Mouse (Mus musculus) cerebellum, adult 2 months (tissue): ENCODE results near the gene Galnt17. TPM values are rescaled to one million over a fixed set of nuclear protein-coding genes. Genes with fewer than 3 reads are reported as not detected.

Experiments used
- DNase-seq, 2 experiments: peaks; one replicate each; pipeline ENCODE4 v3.0.0; 2021
- H3K27ac ChIP-seq: fragments of 200-500 bp; 2 replicates; pipeline ENCODE4 v1.5.1; 2012; ENCODE audit warnings: low read length, control low read depth, inconsistent platforms; ENCODE audit not compliant: insufficient read depth
- H3K27me3 ChIP-seq: fragments of 200-500 bp; 2 replicates; pipeline ENCODE4 v1.6.1; 2012; ENCODE audit warnings: inconsistent platforms, mild to moderate bottlenecking, low read length, moderate library complexity; ENCODE audit not compliant: control insufficient read depth, insufficient read depth
- H3K4me1 ChIP-seq: fragments of 200-500 bp; 2 replicates; pipeline ENCODE4 v1.6.1; 2011; ENCODE audit warnings: low read length; ENCODE audit not compliant: control insufficient read depth, insufficient read depth
- H3K4me3 ChIP-seq: fragments of 200-500 bp; replicated peaks from 2 replicates; pipeline ENCODE3; 2011; ENCODE audit warnings: mild to moderate bottlenecking, low read depth, low read length, control low read depth; ENCODE audit not compliant: insufficient read depth
- CTCF ChIP-seq: fragments of 200-500 bp; IDR thresholded peaks from 2 replicates; pipeline ENCODE4 v1.5.1; 2011; ENCODE audit warnings: low read depth, mild to moderate bottlenecking, control low read depth, low read length, moderate library complexity, borderline replicate concordance; ENCODE audit not compliant: insufficient read depth
- POLR2A ChIP-seq: fragments of 200-500 bp; IDR thresholded peaks from 2 replicates; pipeline ENCODE4 v1.6.1; 2011; ENCODE audit warnings: low read length, control low read depth, borderline replicate concordance; ENCODE audit not compliant: insufficient read depth
- WGBS: fragments of 180-500 bp; shearing (Covaris S2); methylation state at CpG from one replicate; pipeline ENCODE4 v1.1.7; 2018; 5-methylcytosine and 5-hydroxymethylcytosine counted together
- polyA plus RNA-seq: library from polyadenylated mRNA; depleted of rRNA; stranded (reverse); fragments of >200 nt; gene quantifications from 2 replicates; pipeline ENCODE4 v1.2.3, GENCODE M21; 2012

Gene Galnt17
- polyA plus RNA-seq, 1 experiment: 22.2 TPM

DNA sequence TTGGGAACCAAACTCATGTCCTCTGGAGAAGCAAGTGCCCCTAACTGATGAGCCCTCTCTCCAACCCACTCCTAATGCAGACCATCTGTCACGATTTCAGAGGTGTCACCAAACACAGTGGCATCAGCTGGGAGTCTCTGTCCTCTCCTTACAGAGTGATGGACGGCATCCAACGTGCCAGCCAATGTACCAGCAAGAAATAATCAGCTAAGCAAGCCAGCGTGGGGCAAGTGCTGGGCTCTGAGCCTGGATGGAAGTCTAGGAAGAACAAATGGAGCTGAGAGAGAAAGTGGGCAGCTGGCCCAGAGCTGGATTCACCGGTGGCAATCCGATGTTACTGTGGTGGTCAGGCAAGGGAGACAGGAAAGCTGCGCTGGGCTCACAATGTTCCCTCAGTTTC, 301.1 kb downstream of the Galnt17 start:
- H3K27ac ChIP-seq: no peak overlapping the region
- peaks cover 8% of the 10 kb centered on the region; the same call in 1 of the 2 replicates for H3K4me1 ChIP-seq
- peak; percentile 91 to 96 for DNase-seq
- 8% methylated on average over 7 of the region's 7 CpGs for WGBS
- no peaks in the 10 kb centered on the region for H3K27me3 ChIP-seq
- no peak for TF ChIP-seq POLR2A
- no peak for TF ChIP-seq CTCF
- no peak overlapping the region for H3K4me3 ChIP-seq

DNA sequence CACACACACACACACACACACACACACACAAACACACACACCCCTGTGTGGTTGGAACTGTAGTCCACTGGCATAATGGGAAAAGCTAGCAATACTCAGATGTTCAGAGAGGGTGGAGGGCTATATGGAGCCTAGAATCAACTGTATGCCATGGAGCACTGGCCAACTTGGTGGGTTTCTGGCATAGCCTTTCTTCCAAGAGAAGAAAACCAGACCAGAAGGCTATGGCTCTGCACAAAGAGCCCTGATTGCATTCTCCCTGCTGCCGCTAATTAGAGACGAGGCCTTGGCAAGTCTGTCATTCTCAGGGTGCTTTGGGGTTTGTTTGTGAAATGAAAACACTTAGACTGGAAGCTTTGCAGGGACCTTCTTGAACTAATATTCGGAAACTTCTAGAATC, 301.8 kb downstream of the Galnt17 start:
- TF ChIP-seq CTCF (no peak), POLR2A (no peak)
- Histone ChIP-seq H3K4me1 (peaks cover 8% of the 10 kb centered on the region; the same call in 1 of the 2 replicates), H3K27ac (peak overlapping the region; percentile 50; the same call in 1 of the 2 replicates), H3K4me3 (no peak overlapping the region), H3K27me3 (no peaks in the 10 kb centered on the region)
- 61% methylated on average over 3 of the region's 3 CpGs for WGBS
- peak in 1 of 2 experiments; percentile 29 for DNase-seq

DNA sequence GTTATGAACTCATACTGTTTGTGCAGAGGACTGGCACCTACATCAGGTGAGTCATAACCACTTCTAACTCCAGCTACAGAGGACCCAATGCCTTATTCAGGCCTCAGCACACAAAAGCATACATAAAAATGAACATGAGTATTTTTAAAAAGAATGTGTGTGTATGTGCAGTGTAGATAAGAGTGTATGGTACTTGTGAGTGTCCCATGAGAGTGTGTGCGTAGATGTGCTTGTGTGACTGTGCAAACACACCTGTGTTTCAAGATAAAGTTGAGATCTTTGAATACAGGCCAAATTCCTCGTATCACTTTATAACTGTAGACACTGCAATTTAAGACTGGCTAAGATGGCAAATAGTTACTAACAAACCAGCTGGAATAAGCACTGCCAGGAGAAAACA, 307.7 kb downstream of the Galnt17 start:
- no peaks in the 10 kb centered on the region; the same call in 1 of the 2 replicates for H3K27me3 ChIP-seq
- TF ChIP-seq POLR2A (no peak), CTCF (no peak)
- no peaks in the 10 kb centered on the region for H3K4me1 ChIP-seq
- no peak overlapping the region for H3K4me3 ChIP-seq
- DNase-seq: no peak
- no peak overlapping the region for H3K27ac ChIP-seq
- 90% methylated on average over 2 of the region's 2 CpGs for WGBS

DNA sequence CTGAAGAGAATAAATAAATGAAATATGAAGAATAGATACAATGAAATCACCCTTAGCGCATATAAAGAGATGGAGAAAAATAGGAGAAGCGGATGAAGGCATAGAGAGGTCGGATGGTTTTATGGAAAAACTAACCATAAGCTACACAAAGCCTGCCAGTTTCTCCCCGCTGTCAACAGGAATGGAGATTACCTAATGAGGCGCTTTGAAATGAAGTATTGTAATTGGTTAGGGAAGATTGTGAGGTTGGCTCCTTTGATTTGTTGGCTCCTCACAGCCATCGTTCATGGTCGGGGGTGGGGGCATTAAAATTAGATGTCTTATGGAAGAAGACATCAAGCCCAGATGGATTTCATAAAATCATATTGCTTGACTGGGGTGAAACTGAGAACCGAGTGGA, 329.0 kb downstream of the Galnt17 start:
- no peak for TF ChIP-seq CTCF
- no peak for TF ChIP-seq POLR2A
- no peak overlapping the region for H3K27ac ChIP-seq
- H3K27me3 ChIP-seq: no peaks in the 10 kb centered on the region
- no peak for DNase-seq
- peaks cover 4% of the 10 kb centered on the region; the same call in 1 of the 2 replicates for H3K4me1 ChIP-seq
- no peak overlapping the region for H3K4me3 ChIP-seq
- WGBS: 32% methylated on average over 8 of the region's 8 CpGs

DNA sequence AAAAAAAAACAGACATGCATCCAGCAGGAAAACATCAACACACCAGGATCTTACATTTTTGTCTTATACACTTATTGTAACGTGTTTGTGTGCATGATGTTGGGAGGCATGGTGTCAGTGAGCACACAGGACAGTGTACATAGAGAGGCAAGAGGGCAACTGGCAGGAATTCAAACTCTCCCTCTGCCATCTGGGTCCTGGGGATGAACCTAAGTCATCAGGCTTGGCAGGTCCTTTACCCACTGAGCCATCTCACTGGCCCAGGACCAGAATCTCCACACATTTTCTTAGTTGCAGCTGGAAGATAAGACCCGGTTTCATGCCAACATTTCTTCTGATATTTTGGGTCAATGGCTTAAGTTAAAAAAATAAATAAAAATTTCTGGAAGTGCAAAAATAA, 329.4 kb downstream of the Galnt17 start:
- Histone ChIP-seq H3K4me3 (no peak overlapping the region), H3K4me1 (peaks cover 4% of the 10 kb centered on the region; the same call in 1 of the 2 replicates), H3K27me3 (no peaks in the 10 kb centered on the region), H3K27ac (no peak overlapping the region)
- TF ChIP-seq POLR2A (no peak), CTCF (no peak)
- 25% methylated on average over 2 of the region's 2 CpGs for WGBS
- DNase-seq: peak; percentile 64 to 80

DNA sequence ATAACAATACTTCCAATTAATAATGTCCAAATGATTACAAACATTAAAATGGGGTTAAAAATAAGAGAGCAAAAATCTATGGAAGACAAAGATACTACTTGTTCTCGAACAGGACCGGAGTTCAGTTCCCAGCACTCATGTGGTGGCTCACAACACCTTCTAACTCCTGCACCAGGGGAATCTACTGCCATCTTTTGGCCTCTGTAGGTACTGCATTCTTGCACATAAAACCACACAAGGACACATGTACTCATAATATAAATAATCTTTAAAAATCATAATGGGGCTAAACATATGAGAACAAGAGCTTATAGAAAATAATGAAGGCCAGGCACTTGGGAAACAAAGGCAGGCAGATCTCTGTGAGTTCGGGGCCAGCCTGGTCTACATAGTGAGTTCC, 330.3 kb downstream of the Galnt17 start:
- Histone ChIP-seq H3K4me1 (peaks cover 4% of the 10 kb centered on the region; the same call in 1 of the 2 replicates), H3K27ac (no peak overlapping the region), H3K4me3 (no peak overlapping the region), H3K27me3 (no peaks in the 10 kb centered on the region)
- TF ChIP-seq POLR2A (no peak), CTCF (no peak)
- WGBS: 97% methylated on average over 3 of the region's 3 CpGs
- DNase-seq: no peak

DNA sequence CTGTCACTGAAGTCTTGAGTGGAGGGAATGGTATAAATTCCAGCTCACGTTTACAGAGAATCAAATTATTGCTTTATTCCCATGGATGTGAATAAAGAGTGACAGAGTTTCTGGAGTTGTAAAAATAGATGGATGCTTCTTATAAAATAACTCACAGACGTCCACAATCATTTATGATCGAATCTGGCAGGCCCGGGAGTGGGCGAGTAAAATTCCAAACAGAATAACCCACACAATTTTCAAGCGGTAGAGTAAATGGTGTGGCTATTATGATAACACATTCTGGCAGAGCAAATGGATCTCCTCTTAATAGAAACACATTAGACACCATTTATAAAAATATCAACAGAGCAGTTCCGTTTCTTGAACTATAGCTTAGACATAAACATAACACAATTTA, 355.9 kb downstream of the Galnt17 start:
- TF ChIP-seq POLR2A (no peak), CTCF (no peak)
- H3K27ac ChIP-seq: no peak overlapping the region
- no peak overlapping the region for H3K4me3 ChIP-seq
- DNase-seq: no peak
- H3K27me3 ChIP-seq: no peaks in the 10 kb centered on the region
- H3K4me1 ChIP-seq: no peaks in the 10 kb centered on the region; the same call in 1 of the 2 replicates
- 95% methylated on average over 7 of the region's 7 CpGs for WGBS

DNA sequence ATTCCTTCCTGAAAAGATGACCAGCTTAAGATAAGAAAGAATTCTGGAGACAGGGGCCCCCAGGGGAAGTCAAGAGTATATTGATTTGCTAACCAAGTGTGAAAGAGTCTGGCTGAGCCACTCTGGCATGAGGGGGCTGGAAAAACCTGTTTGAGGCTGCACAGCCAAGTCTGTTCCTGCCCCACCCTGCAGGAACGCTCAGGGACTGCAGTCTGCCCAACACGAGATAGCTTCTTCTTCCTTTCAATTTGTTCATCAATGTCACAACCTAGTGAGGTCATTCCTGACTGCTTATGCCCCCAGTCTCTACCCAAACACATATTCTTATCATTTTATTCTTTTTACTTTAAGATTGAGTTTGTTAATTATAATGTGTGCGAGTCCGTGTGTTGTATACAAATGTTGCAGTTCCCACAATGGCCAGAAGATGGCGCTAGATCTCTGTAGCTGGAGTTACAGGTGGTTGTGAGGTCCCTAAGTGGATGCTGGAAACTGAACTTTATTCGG, 357.4 kb downstream of the Galnt17 start:
- H3K27ac ChIP-seq: no peak overlapping the region
- 50% methylated on average over 6 of the region's 6 CpGs for WGBS
- no peak for DNase-seq

More for the DNA sequence above, 357.4 kb downstream of the Galnt17 start:
- no peak for TF ChIP-seq POLR2A
- TF ChIP-seq CTCF: peak; percentile 59
- Histone ChIP-seq H3K27me3 (no peaks in the 10 kb centered on the region), H3K4me1 (no peaks in the 10 kb centered on the region; the same call in 1 of the 2 replicates), H3K4me3 (no peak overlapping the region)
